Mouse (Mus musculus) thymus, adult 2 months (tissue): Measurements from ENCODE around the gene Rcan3. TPM values are rescaled to one million over a fixed set of nuclear protein-coding genes. Genes with fewer than 3 reads are reported as not detected.
A peak's percentile ranks its signal among the peaks of the same experiment; 100 is the strongest.

Source experiments
- DNase-seq: peaks from one replicate; pipeline ENCODE4 v3.0.0; 2021
- H3K27ac ChIP-seq: fragments of 200-500 bp; 2 replicates; pipeline ENCODE4 v1.5.1; 2012; ENCODE audit warnings: low read length, control low read depth; ENCODE audit not compliant: control insufficient read depth, insufficient read depth
- H3K27me3 ChIP-seq: fragments of 200-500 bp; 2 replicates; pipeline ENCODE4 v1.6.1; 2012; ENCODE audit warnings: mild to moderate bottlenecking, low read length, moderate library complexity, mixed read lengths; ENCODE audit not compliant: control insufficient read depth, insufficient read depth
- H3K36me3 ChIP-seq: fragments of 200-500 bp; 2 replicates; pipeline ENCODE4 v1.6.1; 2012; ENCODE audit warnings: mild to moderate bottlenecking, low read length, moderate library complexity; ENCODE audit not compliant: control insufficient read depth, insufficient read depth
- H3K4me1 ChIP-seq: fragments of 200-500 bp; replicated peaks from 2 replicates; pipeline ENCODE4 v1.6.1; 2012; ENCODE audit warnings: low read length; ENCODE audit not compliant: control insufficient read depth, insufficient read depth
- H3K4me3 ChIP-seq: fragments of 200-500 bp; 2 replicates; pipeline ENCODE4 v1.5.1; 2012; ENCODE audit warnings: mild to moderate bottlenecking, low read length, control low read depth, moderate library complexity; ENCODE audit not compliant: control insufficient read depth, insufficient read depth
- CTCF ChIP-seq: fragments of 200-500 bp; IDR thresholded peaks from 2 replicates; pipeline ENCODE4 v1.5.1; 2012; ENCODE audit warnings: mild to moderate bottlenecking, control low read depth, low read length, moderate library complexity, borderline replicate concordance; ENCODE audit not compliant: control insufficient read depth, poor library complexity, insufficient read depth; ENCODE audit errors: extremely low read depth
- POLR2A ChIP-seq: fragments of 200-500 bp; IDR thresholded peaks from 2 replicates; pipeline ENCODE4 v1.6.1; 2012; ENCODE audit warnings: mild to moderate bottlenecking, low read length, control low read depth, moderate library complexity; ENCODE audit not compliant: control insufficient read depth, poor library complexity, insufficient read depth; ENCODE audit errors: extremely low read depth
- WGBS: fragments of 180-500 bp; shearing (Covaris S2); methylation state at CpG from one replicate; pipeline ENCODE4 v1.1.7; 2018; 5-methylcytosine and 5-hydroxymethylcytosine counted together
- polyA plus RNA-seq: library from polyadenylated mRNA; depleted of rRNA; stranded (reverse); fragments of >200 nt; gene quantifications from 2 replicates; pipeline ENCODE4 v1.2.3, GENCODE M21; 2012

Rcan3 gene
- polyA plus RNA-seq, 1 experiment: 21.9 TPM

DNA sequence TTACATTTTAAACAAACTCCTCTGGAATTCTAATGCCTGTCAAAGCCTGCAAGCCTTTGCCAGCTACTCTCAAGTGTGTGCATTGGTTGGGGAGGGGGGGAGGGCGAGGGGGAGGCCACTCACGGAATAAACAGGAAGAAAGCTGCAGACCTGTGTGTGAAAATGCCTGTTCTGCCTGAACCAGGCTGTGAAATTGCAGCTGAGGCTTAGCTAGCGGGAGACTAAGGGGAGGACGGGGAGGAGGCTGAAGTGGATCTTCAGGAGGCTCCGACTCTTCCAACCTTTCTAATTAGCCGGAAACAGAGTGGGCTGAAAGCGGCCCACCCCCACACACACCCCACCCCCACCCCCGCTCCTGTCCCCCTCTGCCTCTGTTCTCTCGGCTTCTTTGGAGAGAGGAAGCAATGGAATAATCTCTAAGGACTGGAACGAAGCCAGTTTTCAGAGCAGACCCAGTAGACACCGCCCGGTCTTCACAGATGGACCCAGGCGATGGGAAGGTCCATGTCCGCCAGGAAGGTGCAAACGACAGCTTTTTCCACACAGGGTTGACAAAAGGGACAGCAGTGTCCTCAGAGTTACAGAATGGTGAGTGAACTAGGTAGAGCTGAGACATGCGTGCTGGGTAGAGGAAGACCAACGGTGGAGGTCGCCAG is 17.8 kb upstream of the Rcan3 start:
- WGBS: 92% methylated on average over 18 of the region's 18 CpGs
- TF ChIP-seq POLR2A: no peak
- no peak for TF ChIP-seq CTCF
- H3K36me3 ChIP-seq: no peaks in the 10 kb centered on the region; the same call in 1 of the 2 replicates
- no peak overlapping the region for H3K4me3 ChIP-seq
- no peaks in the 10 kb centered on the region for H3K4me1 ChIP-seq
- H3K27ac ChIP-seq: no peak overlapping the region
- no peaks in the 10 kb centered on the region for H3K27me3 ChIP-seq
- DNase-seq: no peak

DNA sequence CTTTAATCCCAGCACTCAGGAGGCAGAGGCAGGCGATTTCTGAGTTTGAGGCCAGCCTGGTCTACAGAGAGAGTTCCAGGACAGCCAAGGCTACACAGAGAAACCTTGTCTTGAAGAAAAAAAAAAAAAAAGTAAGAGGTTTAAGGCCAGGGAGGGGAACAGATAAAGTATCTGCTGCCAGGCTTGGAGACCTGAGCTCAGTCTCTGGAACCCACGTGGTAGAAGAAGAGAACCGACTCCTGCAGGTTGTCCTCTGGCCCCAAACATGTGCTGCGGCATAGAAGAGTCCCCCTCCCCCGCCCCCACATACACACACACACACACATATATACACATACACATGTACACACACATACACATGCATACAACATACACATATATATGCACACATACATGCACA is 8.8 kb upstream of the Rcan3 start:
- WGBS: 89% methylated on average over 5 of the region's 5 CpGs
- no peak for DNase-seq
- Histone ChIP-seq H3K36me3 (no peaks in the 10 kb centered on the region), H3K27me3 (no peaks in the 10 kb centered on the region), H3K4me1 (peaks cover 11% of the 10 kb centered on the region), H3K27ac (no peak overlapping the region), H3K4me3 (no peak overlapping the region)
- TF ChIP-seq POLR2A (no peak), CTCF (no peak)

DNA sequence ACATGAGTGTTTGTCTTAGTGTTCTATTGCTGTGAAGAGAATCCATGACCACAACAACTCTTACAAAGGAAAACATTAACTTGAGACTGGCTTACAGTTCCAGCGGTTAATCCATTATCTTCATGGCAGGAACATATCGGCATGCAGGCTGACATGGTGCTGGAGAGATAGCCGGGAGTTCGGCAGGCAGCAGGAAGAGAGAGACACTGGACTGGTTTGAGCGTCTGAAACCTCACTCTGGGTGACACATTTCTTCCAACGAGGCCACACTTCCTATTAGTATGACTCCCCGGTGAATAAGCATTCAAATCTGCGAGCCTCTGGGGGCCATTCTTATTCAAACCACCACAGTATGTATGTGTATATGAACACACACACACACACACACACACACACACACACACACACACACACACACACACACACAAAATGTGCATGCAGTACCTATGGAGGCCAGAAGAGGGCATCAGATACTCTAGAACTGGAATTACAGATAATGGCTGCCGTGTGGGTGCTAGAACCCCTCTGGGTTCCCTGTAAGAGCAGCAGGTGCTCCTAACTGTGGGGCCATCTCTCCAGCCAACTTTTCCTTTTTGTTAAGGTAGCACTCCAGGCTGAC is 6.4 kb upstream of the Rcan3 start:
- no peaks in the 10 kb centered on the region for H3K36me3 ChIP-seq
- no peak for TF ChIP-seq CTCF
- no peak for TF ChIP-seq POLR2A
- H3K27ac ChIP-seq: no peak overlapping the region
- peak; percentile 46 for DNase-seq
- peaks cover 24% of the 10 kb centered on the region for H3K4me1 ChIP-seq
- no peaks in the 10 kb centered on the region for H3K27me3 ChIP-seq
- no peak overlapping the region for H3K4me3 ChIP-seq
- 28% methylated on average over 9 of the region's 9 CpGs for WGBS

DNA sequence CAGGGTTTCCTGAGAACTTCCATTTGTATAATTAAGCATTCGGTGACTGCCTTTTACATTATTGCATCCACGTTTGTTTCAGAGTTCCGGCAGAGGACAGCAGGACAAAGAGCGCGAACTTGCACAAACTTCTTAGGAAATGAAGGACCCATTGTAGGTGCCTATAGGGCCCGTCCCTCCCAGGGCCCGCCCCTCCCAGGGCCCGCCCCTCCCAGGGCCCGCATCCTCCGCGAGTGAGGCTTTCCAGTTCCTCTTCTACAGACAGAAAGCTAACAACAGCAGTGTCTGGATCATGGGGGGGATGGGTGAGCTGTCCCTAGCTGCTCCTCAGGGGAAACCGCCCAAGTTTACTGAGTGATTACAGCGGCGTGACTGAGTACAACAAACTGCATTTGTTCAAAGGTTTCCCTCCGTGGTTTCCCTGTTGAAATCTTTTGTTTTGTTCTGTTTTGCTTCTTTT is 5.6 kb upstream of the Rcan3 start:
- peaks cover 28% of the 10 kb centered on the region for H3K4me1 ChIP-seq

DNA sequence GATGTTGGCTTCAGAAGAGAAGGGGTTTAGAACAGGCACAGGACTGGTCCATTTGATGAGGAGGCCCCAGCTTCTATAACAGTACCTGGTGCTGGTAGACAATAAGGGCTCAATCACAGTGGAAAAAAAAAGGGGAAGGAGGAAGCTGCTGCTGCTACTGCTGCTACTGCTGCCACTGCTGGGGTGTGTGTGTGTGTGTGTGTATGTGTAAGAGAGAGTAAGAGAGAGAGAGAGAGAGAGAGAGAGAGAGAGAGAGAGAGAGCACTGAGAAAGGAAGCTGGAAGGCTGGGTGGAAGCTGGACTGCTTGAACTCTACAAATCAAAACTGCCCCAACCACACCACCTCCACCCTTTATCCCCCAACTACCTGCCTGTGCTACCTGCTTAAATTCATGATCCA is 4.3 kb upstream of the Rcan3 start:
- Histone ChIP-seq H3K27me3 (no peaks in the 10 kb centered on the region), H3K4me3 (no peak overlapping the region), H3K4me1 (peaks cover 37% of the 10 kb centered on the region), H3K27ac (no peak overlapping the region), H3K36me3 (no peaks in the 10 kb centered on the region)
- no peak for TF ChIP-seq POLR2A
- no peak for TF ChIP-seq CTCF
- no peak for DNase-seq

More for the DNA sequence above, 5.6 kb upstream of the Rcan3 start:
- peak; percentile 69 for DNase-seq
- Histone ChIP-seq H3K4me3 (no peak overlapping the region), H3K36me3 (no peaks in the 10 kb centered on the region), H3K27ac (peak overlapping the region; percentile 62; the same call in 1 of the 2 replicates), H3K27me3 (no peaks in the 10 kb centered on the region)
- TF ChIP-seq CTCF (no peak), POLR2A (0 out of 2 replicates have a peak, but pooled peaks have one; percentile 18)
- WGBS: under 1% methylated on average over 15 of the region's 15 CpGs

DNA sequence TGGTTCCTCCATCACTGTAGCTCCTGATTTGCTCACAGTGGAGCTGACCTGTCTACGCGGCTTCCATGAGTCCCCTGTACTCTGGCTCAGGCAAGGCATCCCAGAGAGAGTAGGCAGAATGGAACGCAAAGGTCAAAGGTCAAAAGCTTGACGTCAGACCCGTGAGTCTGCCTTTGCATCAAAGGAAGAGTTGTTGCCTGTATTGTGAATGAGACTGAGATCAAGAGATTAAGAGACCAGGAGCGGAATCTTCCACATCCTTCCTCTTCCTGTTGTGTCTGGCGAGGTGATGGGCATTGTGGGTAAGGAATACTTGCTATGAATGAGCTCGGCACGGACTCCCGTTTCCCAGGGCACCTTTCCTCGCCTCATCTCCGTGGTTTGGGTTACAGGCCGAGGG is 2.6 kb upstream of the Rcan3 start:
- peak; percentile 25 for DNase-seq
- H3K4me3 ChIP-seq: no peak overlapping the region
- 36% methylated on average over 13 of the region's 13 CpGs for WGBS

More for the DNA sequence above, 2.6 kb upstream of the Rcan3 start:
- TF ChIP-seq CTCF (no peak), POLR2A (no peak)
- H3K36me3 ChIP-seq: no peaks in the 10 kb centered on the region
- no peaks in the 10 kb centered on the region for H3K27me3 ChIP-seq
- H3K27ac ChIP-seq: 0 out of 2 replicates have a peak overlapping the region, but pooled peaks have one; percentile 11
- peaks cover 41% of the 10 kb centered on the region for H3K4me1 ChIP-seq
